14 mouse cellular contexts compared by ENCODE assay signal in the genomic region with DNA sequence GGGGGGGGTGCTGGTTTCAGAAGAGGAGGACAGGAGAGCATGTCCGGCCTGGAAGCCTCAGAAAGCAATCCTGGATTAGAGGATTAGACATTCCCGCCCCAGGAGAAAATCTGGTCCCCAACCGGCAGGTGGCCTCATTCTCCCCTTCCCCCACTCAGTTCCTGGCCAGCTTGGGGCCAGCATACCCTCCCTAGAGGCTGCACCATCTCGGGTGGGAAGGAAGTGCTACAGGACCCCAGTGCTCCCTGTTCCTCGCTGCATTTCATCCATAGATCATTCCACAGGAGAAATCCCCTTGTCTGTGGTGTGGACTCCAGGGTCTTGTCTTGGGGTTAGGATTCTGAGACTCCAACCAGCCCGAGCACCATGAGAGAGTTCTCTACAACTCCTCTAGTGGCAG. TPM values are rescaled to one million over a fixed set of nuclear protein-coding genes. Genes with fewer than 3 reads are reported as not detected.
DNase-seq lines count a peak whose midpoint lies in the region; ATAC-seq and TF ChIP-seq lines count a peak whose summit lies in the region.
"Had no signal": no experiment of that assay in that cellular context is flagged by ENCODE, and none has a peak within 500 bp of the region (broad histone marks: within the 10 kb centered on the region; RNA-seq: fewer than 3 reads in every experiment).

No protein-coding gene starts in this region.

- no peak overlapping the region for H3K4me2 ChIP-seq in liver, embryonic 14.5 days (ENCODE audit: low read depth)
- H3K4me2 ChIP-seq in liver, embryonic 11.5 days: no peak overlapping the region
- no peak overlapping the region for H3K4me2 ChIP-seq in forebrain, embryonic 11.5 days (ENCODE audit: low read depth, low read length, severe bottlenecking)
- peak overlapping the region; percentile 93 for H3K4me2 ChIP-seq in midbrain, embryonic 16.5 days (ENCODE audit: low read length)
- H3K4me2 ChIP-seq in kidney, embryonic 15.5 days: no peak overlapping the region

- no peak for TF ChIP-seq EP300 in liver, embryonic 14.5 days (IDR thresholded peaks at IDR 0.05; ENCODE audit: low read depth)

- no peak overlapping the region for H3K27ac ChIP-seq in liver, embryonic 14.5 days
- H3K27ac ChIP-seq in liver, embryonic 11.5 days (ENCODE audit: low read depth, low read length): no peak overlapping the region
- peak overlapping the region; percentile 97 for H3K27ac ChIP-seq in cerebellum, adult 2 months (ENCODE audit: insufficient read depth, low read length)
- H3K27ac ChIP-seq in forebrain, embryonic 11.5 days (ENCODE audit: low read depth, low read length): no peak overlapping the region
- H3K27ac ChIP-seq in midbrain, embryonic 16.5 days (ENCODE audit: low read length): peak overlapping the region; percentile 86
- H3K27ac ChIP-seq in kidney, embryonic 15.5 days: no peak overlapping the region
- H3K27ac ChIP-seq: liver, embryonic 12.5 days; macrophage had no signal

- H3K4me3 ChIP-seq in liver, embryonic 14.5 days (ENCODE audit: insufficient read depth in 1 of 2, low read depth in 2 of 2, low read length in 2 of 2): no peak overlapping the region
- H3K4me3 ChIP-seq in liver, embryonic 11.5 days (ENCODE audit: low read depth, low read length): no peak overlapping the region
- peak overlapping the region; percentile 90 for H3K4me3 ChIP-seq in cerebellum, adult 2 months (replicated peaks; ENCODE audit: insufficient read depth, low read depth, low read length)
- no peak overlapping the region for H3K4me3 ChIP-seq in forebrain, embryonic 11.5 days (ENCODE audit: low read depth, low read length)
- H3K4me3 ChIP-seq in midbrain, embryonic 16.5 days (ENCODE audit: low read depth, low read length): peak overlapping the region; percentile 49; the same call in 1 of the 2 replicates
- no peak overlapping the region; the same call in 1 of the 2 replicates for H3K4me3 ChIP-seq in kidney, embryonic 15.5 days (replicated peaks)

- 0 out of 2 replicates have a peak, but pooled peaks have one; percentile 16 for TF ChIP-seq CTCF in liver, embryonic 14.5 days (IDR thresholded peaks at IDR 0.05; ENCODE audit: low read depth)
- TF ChIP-seq CTCF in cerebellum, adult 2 months (IDR thresholded peaks at IDR 0.05; ENCODE audit: borderline replicate concordance, insufficient read depth, low read depth, low read length): peak; percentile 31; the same call in 1 of the 2 replicates

- no peak for TF ChIP-seq POLR2A in cerebellum, adult 2 months (IDR thresholded peaks at IDR 0.05; ENCODE audit: borderline replicate concordance, insufficient read depth, low read length)

- no peaks in the 10 kb centered on the region for H3K9me3 ChIP-seq in liver, embryonic 14.5 days (ENCODE audit: control insufficient read depth, low read length)
- H3K9me3 ChIP-seq in liver, embryonic 11.5 days (ENCODE audit: control insufficient read depth, low read length): no peaks in the 10 kb centered on the region
- H3K9me3 ChIP-seq in forebrain, embryonic 11.5 days (ENCODE audit: control insufficient read depth, low read length): no peaks in the 10 kb centered on the region
- no peaks in the 10 kb centered on the region for H3K9me3 ChIP-seq in midbrain, embryonic 16.5 days (replicated peaks; ENCODE audit: control insufficient read depth, low read length, poor library complexity, severe bottlenecking)
- no peaks in the 10 kb centered on the region for H3K9me3 ChIP-seq in kidney, embryonic 15.5 days (replicated peaks)
- H3K9me3 ChIP-seq: liver, embryonic 12.5 days had no signal

- H3K4me1 ChIP-seq in liver, embryonic 14.5 days (replicated peaks; ENCODE audit: control insufficient read depth in 2 of 2, insufficient read depth in 2 of 2, low read length in 1 of 2): no peaks in the 10 kb centered on the region
- peaks cover 7% of the 10 kb centered on the region for H3K4me1 ChIP-seq in liver, embryonic 11.5 days (replicated peaks; ENCODE audit: control insufficient read depth, insufficient read depth, low read length)
- peaks cover 6% of the 10 kb centered on the region; the same call in 1 of the 2 replicates for H3K4me1 ChIP-seq in cerebellum, adult 2 months (ENCODE audit: control insufficient read depth, insufficient read depth, low read length)
- H3K4me1 ChIP-seq in forebrain, embryonic 11.5 days (replicated peaks; ENCODE audit: control insufficient read depth, insufficient read depth, low read length): peaks cover 23% of the 10 kb centered on the region
- H3K4me1 ChIP-seq in midbrain, embryonic 16.5 days (ENCODE audit: control insufficient read depth, insufficient read depth, low read length): peaks cover 77% of the 10 kb centered on the region
- H3K4me1 ChIP-seq in kidney, embryonic 15.5 days: peaks cover 18% of the 10 kb centered on the region
- H3K4me1 ChIP-seq: liver, embryonic 12.5 days had no signal

- H3K36me3 ChIP-seq in liver, embryonic 14.5 days (replicated peaks; ENCODE audit: control insufficient read depth, insufficient read depth, low read depth): no peaks in the 10 kb centered on the region
- H3K36me3 ChIP-seq in liver, embryonic 11.5 days (ENCODE audit: control insufficient read depth, insufficient read depth, low read length): no peaks in the 10 kb centered on the region
- H3K36me3 ChIP-seq in forebrain, embryonic 11.5 days (ENCODE audit: control insufficient read depth, insufficient read depth, low read length): no peaks in the 10 kb centered on the region
- H3K36me3 ChIP-seq in midbrain, embryonic 16.5 days (ENCODE audit: control insufficient read depth, insufficient read depth, low read length): no peaks in the 10 kb centered on the region
- H3K36me3 ChIP-seq in kidney, embryonic 15.5 days: no peaks in the 10 kb centered on the region
- H3K36me3 ChIP-seq: liver, embryonic 12.5 days had no signal

- peaks cover 57% of the 10 kb centered on the region for H3K27me3 ChIP-seq in liver, embryonic 14.5 days (ENCODE audit: control insufficient read depth, insufficient read depth, low read length)
- peaks cover 71% of the 10 kb centered on the region for H3K27me3 ChIP-seq in liver, embryonic 11.5 days (replicated peaks; ENCODE audit: control insufficient read depth, insufficient read depth, low read length)
- H3K27me3 ChIP-seq in cerebellum, adult 2 months (ENCODE audit: control insufficient read depth, insufficient read depth, low read length): no peaks in the 10 kb centered on the region
- peaks cover 58% of the 10 kb centered on the region for H3K27me3 ChIP-seq in forebrain, embryonic 11.5 days (ENCODE audit: control insufficient read depth, insufficient read depth, low read length)
- H3K27me3 ChIP-seq in midbrain, embryonic 16.5 days (ENCODE audit: control insufficient read depth, insufficient read depth, low read depth, low read length): 0 out of 2 replicates have a peak, but pooled peaks cover 3% of the 10 kb centered on the region
- H3K27me3 ChIP-seq in kidney, embryonic 15.5 days: peaks cover 82% of the 10 kb centered on the region

- no peak overlapping the region for H3K9ac ChIP-seq in liver, embryonic 14.5 days (replicated peaks)
- no peak overlapping the region for H3K9ac ChIP-seq in liver, embryonic 11.5 days (ENCODE audit: low read depth, low read length)
- no peak overlapping the region for H3K9ac ChIP-seq in forebrain, embryonic 11.5 days (ENCODE audit: low read length)
- H3K9ac ChIP-seq in midbrain, embryonic 16.5 days (ENCODE audit: low read depth, low read length): no peak overlapping the region
- no peak overlapping the region for H3K9ac ChIP-seq in kidney, embryonic 15.5 days
- H3K9ac ChIP-seq: liver, embryonic 12.5 days had no signal

- WGBS in liver, embryonic 14.5 days (ENCODE audit: insufficient replicate concordance): 10% methylated on average over 6 of the region's 6 CpGs
- WGBS in liver, embryonic 11.5 days: 13% methylated on average over 6 of the region's 6 CpGs
- 5% methylated on average over 6 of the region's 6 CpGs for WGBS in cerebellum, adult 2 months
- WGBS in forebrain, embryonic 11.5 days: 3% methylated on average over 6 of the region's 6 CpGs
- WGBS in midbrain, embryonic 16.5 days: 12% methylated on average over 6 of the region's 6 CpGs
- WGBS in kidney, embryonic 15.5 days: 21% methylated on average over 6 of the region's 6 CpGs

- no peak for DNase-seq in liver, embryonic 14.5 days (ENCODE audit: low read depth in 3 of 3, low spot score in 3 of 3)
- DNase-seq in liver, embryonic 11.5 days (ENCODE audit: low spot score): no peak
- DNase-seq in cerebellum, adult 2 months: peak; percentile 67 to 75
- DNase-seq in forebrain, embryonic 11.5 days (ENCODE audit: low spot score): peak; percentile 54
- no peak for DNase-seq in spleen, postnatal 4 days (ENCODE audit: low spot score in 2 of 2)
- DNase-seq: adrenal gland, postnatal 25 days; heart, postnatal 14 days; kidney, adult 8-10 months had no signal

- no peak for ATAC-seq in liver, embryonic 14.5 days (ENCODE audit: insufficient read depth)
- no peak for ATAC-seq in liver, embryonic 11.5 days (replicated peaks; ENCODE audit: low FRiP score)
- ATAC-seq in forebrain, embryonic 11.5 days (replicated peaks; ENCODE audit: low FRiP score): no peak
- no peak for ATAC-seq in midbrain, embryonic 16.5 days
- no peak for ATAC-seq in kidney, embryonic 15.5 days (replicated peaks; ENCODE audit: low FRiP score)
- ATAC-seq in erythroid progenitor cell, adult 5-6 weeks (replicated peaks; ENCODE audit: low FRiP score, poor library complexity, severe bottlenecking): no peak
- ATAC-seq: CD4-positive, CD25-positive, alpha-beta regulatory T cell, adult 4 months; liver, embryonic 12.5 days had no signal

RNA-seq across cellular contexts. Expression of a gene that starts 6.6 kb away (rescaled TPM):
- 0.42 and 0.60 TPM in 2 replicates for polyA plus RNA-seq in liver, embryonic 14.5 days (2012; rRNA removed)
- polyA plus RNA-seq in liver, embryonic 14.5 days (2014; fragmentation: Nextera tagmentation; extraction: Ambion mirVana): 0.10 and 0.24 TPM in 2 replicates
- polyA plus RNA-seq in liver, embryonic 11.5 days (2014; fragmentation: Nextera tagmentation; extraction: Ambion mirVana): 0.55 and 0.70 TPM in 2 replicates
- 386 and 396 TPM in 2 replicates for polyA plus RNA-seq in cerebellum, adult 2 months (2012; rRNA removed)
- polyA plus RNA-seq in forebrain, embryonic 11.5 days (2014; fragmentation: Nextera tagmentation; extraction: Ambion mirVana): 1.6 and 2.6 TPM in 2 replicates
- 52.8 and 57.7 TPM in 2 replicates for polyA plus RNA-seq in midbrain, embryonic 16.5 days (2015; fragmentation: Nextera tagmentation; extraction: Ambion mirVana)
- 1.1 TPM in 2 replicates for polyA plus RNA-seq in kidney, embryonic 15.5 days (2015; fragmentation: Nextera tagmentation; extraction: Ambion mirVana)
- not detected in 2 replicates for total RNA-seq in erythroid progenitor cell, adult 5-6 weeks (2015; ENCODE audit: low replicate concordance)
- total RNA-seq in erythroid progenitor cell, adult 5-6 weeks (2017; ENCODE audit: low replicate concordance): not detected in 2 replicates
- polyA plus RNA-seq: macrophage had no signal

RNA-seq across cellular contexts. Expression of a gene that starts 26.6 kb away (rescaled TPM):
- 0.97 and 1.00 TPM in 2 replicates for polyA plus RNA-seq in liver, embryonic 14.5 days (2012; rRNA removed)
- polyA plus RNA-seq in liver, embryonic 14.5 days (2014; fragmentation: Nextera tagmentation; extraction: Ambion mirVana): 0.76 and 1.2 TPM in 2 replicates
- polyA plus RNA-seq in liver, embryonic 11.5 days (2014; fragmentation: Nextera tagmentation; extraction: Ambion mirVana): 0.66 and 1.9 TPM in 2 replicates
- polyA plus RNA-seq in cerebellum, adult 2 months (2012; rRNA removed): 3.3 and 3.7 TPM in 2 replicates
- 0.71 and 1.0 TPM in 2 replicates for polyA plus RNA-seq in forebrain, embryonic 11.5 days (2014; fragmentation: Nextera tagmentation; extraction: Ambion mirVana)
- polyA plus RNA-seq in midbrain, embryonic 16.5 days (2015; fragmentation: Nextera tagmentation; extraction: Ambion mirVana): 26.7 and 28.0 TPM in 2 replicates
- polyA plus RNA-seq in kidney, embryonic 15.5 days (2015; fragmentation: Nextera tagmentation; extraction: Ambion mirVana): 2.6 and 41.3 TPM in 2 replicates
- 41.1 and 44.7 TPM in 2 replicates for total RNA-seq in erythroid progenitor cell, adult 5-6 weeks (2015; ENCODE audit: low replicate concordance)
- 21.5 and 25.3 TPM in 2 replicates for total RNA-seq in erythroid progenitor cell, adult 5-6 weeks (2017; ENCODE audit: low replicate concordance)

RNA-seq across cellular contexts. Expression of a gene that starts 55.6 kb away (rescaled TPM):
- polyA plus RNA-seq in liver, embryonic 14.5 days (2012; rRNA removed): 8.8 and 10.1 TPM in 2 replicates
- polyA plus RNA-seq in liver, embryonic 14.5 days (2014; fragmentation: Nextera tagmentation; extraction: Ambion mirVana): 4.0 and 5.2 TPM in 2 replicates
- polyA plus RNA-seq in liver, embryonic 11.5 days (2014; fragmentation: Nextera tagmentation; extraction: Ambion mirVana): 15.0 TPM in 2 replicates
- polyA plus RNA-seq in cerebellum, adult 2 months (2012; rRNA removed): 32.0 and 34.7 TPM in 2 replicates
- polyA plus RNA-seq in forebrain, embryonic 11.5 days (2014; fragmentation: Nextera tagmentation; extraction: Ambion mirVana): 18.0 TPM in 2 replicates
- polyA plus RNA-seq in midbrain, embryonic 16.5 days (2015; fragmentation: Nextera tagmentation; extraction: Ambion mirVana): 16.2 and 16.9 TPM in 2 replicates
- 12.1 and 14.4 TPM in 2 replicates for polyA plus RNA-seq in kidney, embryonic 15.5 days (2015; fragmentation: Nextera tagmentation; extraction: Ambion mirVana)
- total RNA-seq in erythroid progenitor cell, adult 5-6 weeks (2015; ENCODE audit: low replicate concordance): 25.2 and 25.6 TPM in 2 replicates
- total RNA-seq in erythroid progenitor cell, adult 5-6 weeks (2017; ENCODE audit: low replicate concordance): 14.9 and 16.3 TPM in 2 replicates

Comparison
In these comparisons a context has a peak if more than half of its experiments do, and no peak if none do; other contexts are left out.
1. DNase-seq: peak in cerebellum, adult 2 months (2 of 2) and forebrain, embryonic 11.5 days (single experiment); none in liver, embryonic 14.5 days (0 of 3), liver, embryonic 11.5 days (single experiment) and spleen, postnatal 4 days (0 of 2).
2. H3K27ac ChIP-seq: peak in cerebellum, adult 2 months (single experiment) and midbrain, embryonic 16.5 days (single experiment); none in liver, embryonic 14.5 days (single experiment), liver, embryonic 11.5 days (single experiment), forebrain, embryonic 11.5 days (single experiment) and kidney, embryonic 15.5 days (single experiment).
3. H3K4me3 ChIP-seq: peak in cerebellum, adult 2 months (single experiment) and midbrain, embryonic 16.5 days (single experiment); none in liver, embryonic 14.5 days (0 of 2), liver, embryonic 11.5 days (single experiment), forebrain, embryonic 11.5 days (single experiment) and kidney, embryonic 15.5 days (single experiment).
4. RNA of a gene that starts 6.6 kb away (polyA plus RNA-seq): 386 to 396 TPM in cerebellum, adult 2 months and 52.8 to 57.7 TPM in midbrain, embryonic 16.5 days; 1.6 to 2.6 TPM in forebrain, embryonic 11.5 days, 1.1 TPM in kidney, embryonic 15.5 days, 0.55 to 0.70 TPM in liver, embryonic 11.5 days and 0.10 to 0.60 TPM in liver, embryonic 14.5 days; every median in the first group is over 10 times any median in the second.